Mouse (Mus musculus) common myeloid progenitor, adult 5-6 weeks (primary cell): ENCODE measurements around the gene Sdhaf1. TPM values are rescaled to one million over a fixed set of nuclear protein-coding genes. Genes with fewer than 3 reads are reported as not detected.
A peak's percentile ranks its signal among the peaks of the same experiment; 100 is the strongest.

Experiments used
- ATAC-seq: replicated peaks from 2 replicates; pipeline ENCODE4 v1.8.0; 2016; ENCODE audit warnings: low read depth, mild to moderate bottlenecking, moderate TSS enrichment, inconsistent platforms; ENCODE audit not compliant: poor library complexity, severe bottlenecking
- total RNA-seq: library from RNA; stranded (forward); fragments of 200-1000, 187-1606 nt; gene quantifications from 2 replicates; pipeline ENCODE4 v1.2.3, GENCODE M21; 2017

The Sdhaf1 gene
- total RNA-seq, 1 experiment from 2014 or later: 11.0 TPM

DNA sequence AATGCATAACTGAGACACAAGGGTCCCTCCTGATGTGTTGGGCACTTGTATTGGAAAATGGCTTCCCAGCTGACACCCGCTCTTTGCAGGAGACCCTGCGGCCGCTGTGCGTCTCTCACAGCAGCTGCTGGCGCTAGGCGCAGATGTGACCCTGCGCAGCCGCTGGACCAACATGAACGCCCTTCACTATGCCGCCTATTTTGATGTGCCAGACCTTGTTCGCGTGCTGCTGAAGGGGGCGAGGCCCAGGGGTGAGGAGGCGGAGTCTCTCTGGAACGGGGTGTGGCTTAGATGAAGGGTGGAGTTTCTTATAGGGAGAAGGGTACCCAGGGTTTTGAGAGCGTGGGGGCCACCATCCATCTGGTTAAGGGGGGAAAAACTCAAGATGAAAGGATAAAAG, 26.4 kb downstream of the Sdhaf1 start:
- ATAC-seq: no peak

DNA sequence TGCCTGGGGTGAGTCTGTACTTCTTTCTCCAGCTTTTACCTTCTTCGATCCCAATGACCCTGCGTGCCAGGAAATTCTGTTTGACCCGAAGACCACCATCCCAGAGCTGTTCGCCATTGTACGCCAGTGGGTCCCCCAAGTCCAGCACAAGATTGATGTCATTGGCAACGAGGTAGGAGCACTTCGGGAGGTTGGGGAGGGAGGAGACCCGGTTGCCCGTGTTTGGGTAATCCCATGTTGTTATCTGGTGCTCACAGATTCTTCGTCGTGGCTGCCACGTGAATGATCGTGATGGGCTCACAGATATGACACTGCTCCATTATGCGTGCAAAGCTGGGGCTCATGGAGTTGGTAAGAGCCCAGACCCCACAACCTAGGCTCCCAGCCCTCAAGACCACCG, 26.9 kb downstream of the Sdhaf1 start:
- no peak for ATAC-seq

DNA sequence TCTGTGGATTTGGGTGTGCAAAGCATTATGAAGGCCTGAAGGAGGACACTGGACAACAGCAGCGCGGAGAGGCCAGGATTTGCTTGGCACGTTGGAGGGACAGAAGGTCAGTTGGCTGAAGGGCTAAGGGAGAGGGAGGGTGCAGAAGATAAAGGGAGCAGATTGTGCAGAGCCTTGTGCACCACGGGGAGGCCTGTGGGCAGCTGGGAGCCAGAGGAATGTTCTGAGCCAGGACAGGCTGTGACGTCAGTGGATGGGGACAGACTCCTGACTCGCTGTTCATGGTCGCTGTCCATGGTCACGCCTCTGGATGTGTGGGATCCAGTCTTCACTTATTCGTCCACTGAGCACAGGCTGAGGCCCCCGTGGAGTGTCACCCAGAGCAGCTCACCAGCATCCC, 28.6 kb downstream of the Sdhaf1 start:
- no peak for ATAC-seq

- no peak for ATAC-seq
Observed at GRCm38 (mm10) chr7:30294296-30294695, 29.4 kb downstream of the Sdhaf1 start.

GRCm38 (mm10) chr7:30293795-30294194, 29.9 kb downstream of the Sdhaf1 start:
- ATAC-seq: no peak

DNA sequence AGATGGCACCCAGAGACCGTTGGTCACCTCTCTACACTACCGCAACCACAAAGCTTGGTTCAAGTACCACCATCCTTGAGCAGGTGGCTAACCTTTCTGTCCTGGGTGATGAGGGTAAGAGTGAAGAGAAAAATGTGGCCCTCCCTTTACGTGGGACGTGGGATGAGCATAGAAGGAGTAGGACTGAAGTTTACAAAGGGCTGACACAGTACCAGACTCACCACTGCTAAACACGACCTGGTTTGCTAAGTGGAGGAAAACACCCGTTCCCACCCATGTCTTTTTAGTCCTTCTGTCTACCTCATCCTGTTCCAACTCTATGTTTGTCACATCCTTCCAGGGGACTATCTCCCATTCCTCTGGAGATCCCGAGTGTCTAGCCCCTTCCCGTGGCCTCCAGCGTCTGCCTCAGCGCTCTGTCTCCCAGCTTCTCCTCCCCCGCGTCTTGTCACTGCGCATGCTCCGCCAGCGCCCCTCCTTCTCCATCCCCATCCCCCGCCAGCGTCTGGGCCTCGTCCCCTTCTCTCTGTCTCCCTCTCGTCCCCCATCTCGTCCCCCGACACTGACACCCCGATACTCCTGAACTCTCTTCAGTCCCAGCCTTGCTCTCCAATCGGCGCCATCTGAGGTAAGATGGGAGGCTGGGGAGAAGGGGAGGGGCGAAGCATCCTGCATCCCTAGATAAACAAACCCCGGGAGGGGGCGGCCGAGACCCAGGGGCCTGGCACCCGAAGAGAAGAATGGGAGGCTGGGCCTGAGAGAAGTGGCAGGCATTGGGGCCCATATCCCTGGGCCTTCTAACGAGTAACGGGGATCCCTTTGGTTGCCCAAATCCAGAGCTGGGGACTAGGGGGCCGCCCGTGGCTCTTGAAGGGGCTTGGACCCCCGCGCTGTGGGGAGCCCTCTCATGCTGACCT, 32.2 kb downstream of the Sdhaf1 start, which contains the start of gene Clip3:
Gene Clip3, plus strand, starts transcription at position 514 of the 917 bp plus-strand sequence.
- no peak for ATAC-seq

GRCm38 (mm10) chr7:30289714-30290399, 33.8 kb downstream of the Sdhaf1 start:
- ATAC-seq: no peak

GRCm38 (mm10) chr7:30289071-30289713, 34.5 kb downstream of the Sdhaf1 start:
- no peak for ATAC-seq

GRCm38 (mm10) chr7:30288046-30288445, 35.6 kb downstream of the Sdhaf1 start:
- ATAC-seq: no peak

DNA sequence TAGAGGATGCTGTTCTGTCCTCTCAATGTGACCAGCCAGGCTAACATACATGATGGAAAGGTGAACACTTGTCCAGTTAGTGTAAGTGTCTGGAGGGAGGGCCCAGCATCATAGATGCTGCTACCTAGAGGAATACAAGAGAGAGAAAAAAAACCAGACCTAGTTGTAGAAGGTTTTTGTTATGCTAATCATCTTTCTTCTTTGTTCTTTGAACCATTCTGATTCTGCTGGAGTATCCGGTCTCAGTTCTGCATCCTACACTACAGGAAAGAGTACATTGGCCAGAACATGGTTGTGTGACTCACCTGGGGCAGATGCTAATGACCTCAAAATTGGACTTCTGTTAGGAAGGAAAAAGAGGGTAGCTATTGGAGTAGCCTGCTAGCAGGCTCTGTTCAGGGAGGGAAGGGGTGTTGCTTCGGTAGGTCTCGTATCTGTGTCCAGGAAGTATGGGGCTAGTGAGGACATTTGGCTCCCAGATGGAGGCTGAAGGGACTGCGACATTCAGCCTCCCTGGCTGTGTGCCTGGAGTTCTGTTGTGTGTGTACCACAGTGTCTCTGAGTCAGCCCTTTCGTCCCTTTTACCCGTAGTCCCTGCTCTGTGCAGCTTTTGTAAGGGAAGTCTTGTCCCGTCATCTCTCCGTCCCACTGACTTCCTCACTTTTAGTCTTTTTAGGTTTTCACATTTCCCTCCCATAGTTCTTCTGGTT, 36.8 kb downstream of the Sdhaf1 start:
- ATAC-seq: no peak

GRCm38 (mm10) chr7:30282740-30283139, 41.0 kb downstream of the Sdhaf1 start:
- ATAC-seq: no peak

GRCm38 (mm10) chr7:30281522-30281921, 42.2 kb downstream of the Sdhaf1 start:
- no peak for ATAC-seq

DNA sequence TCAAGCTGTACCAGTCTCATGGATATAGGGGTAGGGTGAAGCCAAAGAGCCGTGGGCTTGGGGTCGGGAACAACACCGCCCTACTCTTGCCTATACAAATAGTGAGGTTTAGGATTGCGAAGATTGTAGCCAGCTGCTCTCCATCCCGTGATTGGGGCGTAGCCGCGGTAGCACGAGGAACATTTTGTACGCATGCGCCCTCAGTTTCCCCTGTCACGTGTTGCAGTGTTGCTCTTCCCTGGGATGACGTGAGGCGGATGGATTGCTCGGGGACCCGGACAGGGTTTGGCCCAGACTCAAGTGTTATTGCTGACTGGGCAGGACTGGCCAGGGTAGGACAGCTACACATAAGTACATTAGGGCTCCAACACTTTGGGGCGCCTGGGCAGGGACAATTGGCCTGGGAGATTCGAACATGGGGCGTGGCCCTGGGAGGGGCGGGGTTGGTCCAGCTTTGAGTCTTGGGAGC, 43.0 kb downstream of the Sdhaf1 start:
- peak; percentile 59 for ATAC-seq

DNA sequence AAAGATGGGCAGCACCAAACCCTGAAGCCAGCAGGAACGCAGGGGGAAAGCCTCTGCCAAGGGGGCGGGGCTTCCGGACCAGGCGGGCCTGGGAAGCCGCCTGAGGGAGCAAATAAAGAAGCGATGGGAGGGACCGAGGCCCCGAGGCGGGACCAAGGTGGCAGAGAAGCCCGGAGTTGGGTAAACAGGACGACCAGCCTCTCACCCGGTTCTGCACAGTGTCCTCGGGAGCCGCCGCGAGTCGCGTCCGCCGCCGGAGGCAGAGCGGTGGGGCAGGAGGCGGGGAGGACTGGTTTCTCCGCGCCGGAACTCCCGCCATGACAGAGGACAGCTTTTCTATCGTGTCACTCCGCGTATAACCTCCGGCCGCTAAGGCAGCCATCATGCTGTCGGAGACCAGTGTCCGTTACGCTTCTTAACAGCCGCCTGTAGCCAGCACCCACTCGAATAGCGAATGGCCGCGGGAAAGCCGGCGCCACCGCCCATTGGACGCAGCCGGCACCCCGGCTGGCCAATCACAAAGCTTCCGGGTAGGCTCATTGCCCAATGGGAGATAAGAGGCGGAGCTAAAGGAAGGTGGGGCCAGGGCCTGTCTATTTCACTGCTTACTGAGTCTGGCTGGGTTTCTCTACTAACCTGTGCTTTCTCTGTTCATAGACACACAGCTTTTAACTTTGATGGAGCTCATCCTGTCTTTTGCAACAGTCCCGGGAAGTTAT, 43.6 kb downstream of the Sdhaf1 start, which contains the start of the genes Thap8 and Wdr62:
Gene Thap8, plus strand, starts transcription at position 144 of the 719 bp plus-strand sequence.
Gene Wdr62, minus strand, starts transcription at position 469 of the 719 bp plus-strand sequence.
- peak; percentile 95 for ATAC-seq

GRCm38 (mm10) chr7:30279536-30279935, 44.2 kb downstream of the Sdhaf1 start:
- ATAC-seq: 0 out of 2 replicates have a peak, but pooled peaks have one; percentile 30

DNA sequence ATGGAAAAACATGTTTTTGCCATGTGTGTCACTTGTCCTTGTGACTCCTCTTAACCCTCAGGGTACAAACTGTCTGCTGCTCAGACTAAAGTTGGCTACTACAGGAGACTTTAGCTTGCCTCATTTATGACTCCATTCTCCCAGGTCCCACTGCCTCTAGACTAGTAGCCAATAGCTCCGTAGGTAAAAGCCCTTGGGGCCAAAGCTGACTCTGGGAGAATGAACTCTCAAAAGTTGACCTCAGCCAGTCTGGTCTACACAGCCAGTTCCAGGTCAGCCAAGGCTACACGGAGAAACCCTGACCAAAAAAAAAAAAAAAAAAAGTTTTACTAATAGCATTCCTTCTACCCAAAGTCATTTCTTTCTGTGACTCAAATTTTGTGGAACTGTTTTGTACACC, 44.8 kb downstream of the Sdhaf1 start:
- no peak for ATAC-seq

GRCm38 (mm10) chr7:30274383-30274782, 49.3 kb downstream of the Sdhaf1 start:
- ATAC-seq: no peak
